Mouse (Mus musculus): ENCODE data around the gene Nkx6-2.

- no peak for TF ChIP-seq CTCF (IDR thresholded peaks at IDR 0.05; ENCODE audit: low read depth)
- TF ChIP-seq EP300 (IDR thresholded peaks at IDR 0.05; ENCODE audit: low read depth), result no peak
Measured at GRCm38 (mm10) chr7:139584221-139585175, 1.9 kb upstream of the Nkx6-2 start.
